Mouse (Mus musculus): ENCODE measurements around the gene Hapln4.
"Not testable (repeated sequence)": the region's sequence is repeated elsewhere in the genome, so short reads cannot be mapped to it uniquely, and the experiment has no call there.

Gene Hapln4

DNA sequence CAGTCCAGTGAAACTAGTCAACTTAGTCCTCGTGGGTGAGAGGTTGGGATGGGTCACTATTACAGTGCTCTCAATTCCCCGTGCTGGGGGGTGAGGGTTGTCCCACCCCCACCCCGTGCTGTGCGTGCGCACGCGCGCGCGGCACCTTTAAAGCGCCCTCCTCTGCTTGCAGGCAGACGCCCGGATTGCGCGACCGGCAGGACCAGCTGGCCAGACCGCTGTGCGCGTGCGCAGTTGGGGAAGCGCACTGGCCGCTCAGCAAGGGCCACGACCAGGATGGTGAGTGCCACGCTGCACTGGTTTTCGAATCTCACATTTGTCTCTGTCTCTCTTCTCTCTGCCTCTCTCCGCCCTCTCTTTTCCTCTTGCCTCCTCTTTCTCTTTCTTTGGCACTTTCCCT, at the start of gene Hapln4:
TSS of gene Hapln4 (plus strand) at position 173 of the 400 bp plus-strand sequence.
- no peak for DNase-seq (ENCODE audit: low read depth, low spot score)

DNA sequence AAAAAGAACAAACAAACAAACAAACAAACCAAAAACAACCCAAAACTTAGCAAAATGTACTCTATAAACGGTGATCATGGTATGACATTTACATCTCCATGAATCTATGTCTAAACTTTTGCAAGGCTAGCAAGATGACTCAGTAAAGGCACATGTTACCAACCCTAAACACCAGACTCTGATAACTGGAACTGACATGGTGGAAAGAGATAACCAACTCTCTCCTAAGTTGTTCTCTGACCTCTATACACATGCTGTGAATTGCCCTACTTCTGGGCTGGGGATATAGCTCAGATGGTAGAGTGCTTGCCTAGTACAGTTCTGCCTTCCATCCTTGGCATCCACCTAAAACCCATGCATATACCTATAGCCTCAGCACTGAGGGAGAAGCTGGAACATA, 45.3 kb upstream of the Hapln4 start:
- DNase-seq (ENCODE audit: low read depth, low spot score): no peak

- no peak for DNase-seq (ENCODE audit: low read depth, low spot score)
Measured at GRCm38 (mm10) chr8:70041885-70042546, 41.2 kb upstream of the Hapln4 start.

- DNase-seq (ENCODE audit: low read depth, low spot score): peak; percentile 95
Measured at GRCm38 (mm10) chr8:70042583-70043455, 40.4 kb upstream of the Hapln4 start, which contains the start of the genes Mau2 and Sugp1. TSS of gene Mau2 (minus strand) at chr8:70042734. TSS of gene Sugp1 (plus strand) at chr8:70042813.

DNA sequence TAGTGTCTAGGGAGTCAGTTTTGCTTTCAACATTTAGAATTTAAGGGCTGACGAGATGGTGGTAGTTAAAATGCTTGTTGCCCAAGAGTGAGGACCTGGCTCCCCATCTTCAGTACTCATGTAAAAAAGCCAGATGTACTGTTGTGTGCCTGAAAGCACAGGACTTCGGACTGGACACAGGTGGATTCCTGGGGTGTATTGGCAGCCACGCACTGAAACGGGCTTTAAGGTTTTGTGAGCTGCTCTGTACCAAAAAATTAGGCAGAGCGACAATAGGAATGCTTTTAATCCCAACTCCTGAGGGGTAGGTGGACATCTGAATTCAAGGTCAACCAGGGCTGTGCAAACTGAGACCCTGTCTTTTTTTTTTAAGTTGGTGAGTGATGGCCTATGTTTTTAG, 39.3 kb upstream of the Hapln4 start:
- no peak for DNase-seq (ENCODE audit: low read depth, low spot score)

- no peak for DNase-seq (ENCODE audit: low read depth, low spot score)
Measured at GRCm38 (mm10) chr8:70049662-70050061, 33.6 kb upstream of the Hapln4 start.

- not testable (repeated sequence) for DNase-seq (ENCODE audit: low read depth, low spot score)
Measured at GRCm38 (mm10) chr8:70050434-70050833, 32.8 kb upstream of the Hapln4 start.

DNA sequence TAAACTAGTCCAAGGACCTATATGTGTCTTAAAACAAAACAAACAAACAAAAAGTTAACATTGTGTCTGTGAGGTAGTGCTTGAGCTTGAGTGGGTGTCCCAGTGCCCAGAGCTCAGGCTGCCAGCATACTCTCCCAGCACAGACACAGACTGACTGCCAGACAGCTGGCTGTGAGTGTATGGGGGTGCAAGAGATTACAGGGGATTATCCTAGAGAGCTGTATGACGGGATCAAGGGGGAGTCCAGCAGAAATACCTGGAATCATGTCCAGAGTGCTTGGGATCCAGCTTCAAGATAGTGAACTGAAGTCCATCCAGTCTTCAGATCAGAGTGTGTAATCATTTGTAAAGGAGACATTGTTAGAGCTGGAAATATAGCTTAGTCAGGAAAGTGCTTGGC, 25.5 kb upstream of the Hapln4 start:
- DNase-seq (ENCODE audit: low read depth, low spot score): no peak

DNA sequence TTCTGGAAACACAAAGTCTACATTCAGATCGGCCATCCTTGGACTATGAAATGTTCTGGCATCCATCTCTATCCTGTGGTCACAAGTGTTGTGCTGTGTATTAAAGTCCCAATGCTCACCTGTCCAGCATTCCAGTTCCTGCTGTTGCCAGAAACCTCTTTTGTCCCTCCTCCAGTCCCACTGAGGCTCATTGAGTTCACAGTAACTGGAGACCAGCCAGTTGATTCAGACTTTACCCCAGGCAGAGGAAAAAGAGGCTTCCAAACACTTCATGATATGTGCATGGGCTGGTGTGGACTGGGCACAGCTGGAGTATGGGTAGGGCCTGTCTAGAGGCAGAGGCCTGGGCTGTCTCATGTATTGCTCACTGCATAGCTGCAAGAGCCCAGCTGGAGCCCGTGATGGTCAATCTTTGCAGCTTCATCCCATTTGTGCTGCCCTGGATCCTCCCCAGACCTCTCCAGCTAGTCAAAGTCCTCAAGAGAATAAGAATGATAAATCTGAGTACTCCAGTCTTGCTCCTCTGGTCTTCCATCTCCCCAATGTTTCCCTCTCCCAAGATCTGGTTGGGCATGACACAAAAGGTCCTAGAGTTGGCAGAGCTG, 11.3 kb upstream of the Hapln4 start:
- DNase-seq (ENCODE audit: low read depth, low spot score): no peak

- no peak for DNase-seq (ENCODE audit: low read depth, low spot score)
Measured at GRCm38 (mm10) chr8:70072441-70073069, 10.7 kb upstream of the Hapln4 start, which contains the start of gene Tm6sf2. TSS of gene Tm6sf2 (plus strand) at chr8:70072924.

DNA sequence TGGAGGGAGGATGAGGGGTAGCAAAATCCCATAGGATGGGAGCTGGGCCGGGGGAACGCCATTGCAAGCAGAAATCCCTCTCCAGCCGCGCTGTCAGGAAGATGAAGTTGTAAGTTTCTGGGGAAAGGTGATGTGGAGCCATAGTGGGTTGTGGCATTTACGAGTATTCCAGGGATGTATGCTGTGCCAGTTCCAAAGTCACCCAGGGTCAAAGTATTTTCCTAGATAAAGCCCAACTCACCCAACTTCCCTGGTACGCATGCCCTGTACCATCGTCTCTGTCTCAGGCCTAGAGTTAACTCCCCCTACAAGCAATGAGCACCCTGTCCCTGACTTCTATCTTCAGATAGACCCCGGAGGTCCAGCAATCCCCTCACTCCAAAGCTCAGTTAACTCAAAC, 10.1 kb upstream of the Hapln4 start:
- no peak for DNase-seq (ENCODE audit: low read depth, low spot score)

DNA sequence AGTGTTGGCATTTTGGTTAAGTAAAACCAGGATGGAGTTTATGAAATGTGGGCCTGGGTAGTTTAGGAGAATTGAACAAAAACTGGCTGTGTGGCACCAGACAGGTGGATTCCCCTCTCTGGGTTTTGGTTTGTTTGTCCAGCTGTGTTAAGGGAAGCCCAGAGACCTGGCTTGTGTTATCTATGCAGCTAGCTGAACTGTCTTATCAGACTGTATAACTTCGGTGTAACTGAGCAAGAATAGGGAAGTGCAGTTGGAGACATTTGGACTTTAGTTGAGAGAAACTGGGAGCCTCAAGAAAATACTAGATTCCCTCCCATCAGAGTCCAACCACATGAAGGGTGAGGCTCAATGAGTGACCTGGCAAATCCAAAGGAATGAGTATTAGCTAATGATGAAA, 9.6 kb upstream of the Hapln4 start:
- no peak for DNase-seq (ENCODE audit: low read depth, low spot score)

DNA sequence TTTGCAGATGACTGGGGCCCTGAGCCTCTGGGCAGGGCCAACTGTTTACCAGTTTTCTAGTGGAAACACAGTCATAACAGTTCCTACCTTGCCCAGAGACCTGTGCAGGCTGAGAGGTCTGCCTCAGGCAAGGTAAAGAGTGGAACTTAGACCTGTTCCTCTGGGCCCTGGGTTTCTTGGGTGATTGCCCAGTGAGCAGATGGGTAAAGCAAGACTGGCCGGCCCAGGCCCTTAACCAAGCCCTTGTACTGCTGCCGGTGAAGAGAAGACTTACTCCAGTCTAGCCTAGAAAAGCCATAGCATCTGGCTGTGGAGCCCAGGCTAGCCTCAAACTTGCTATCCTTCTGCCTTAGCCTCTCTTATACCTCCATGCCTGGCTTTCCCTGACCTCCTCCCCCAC, 1.3 kb upstream of the Hapln4 start:
- DNase-seq (ENCODE audit: low read depth, low spot score): no peak

- DNase-seq (ENCODE audit: low read depth, low spot score): no peak
Measured at GRCm38 (mm10) chr8:70084191-70085065, 1.2 kb downstream of the Hapln4 start.

GRCm38 (mm10) chr8:70086151-70086550, 2.9 kb downstream of the Hapln4 start:
- no peak for DNase-seq (ENCODE audit: low read depth, low spot score)

DNA sequence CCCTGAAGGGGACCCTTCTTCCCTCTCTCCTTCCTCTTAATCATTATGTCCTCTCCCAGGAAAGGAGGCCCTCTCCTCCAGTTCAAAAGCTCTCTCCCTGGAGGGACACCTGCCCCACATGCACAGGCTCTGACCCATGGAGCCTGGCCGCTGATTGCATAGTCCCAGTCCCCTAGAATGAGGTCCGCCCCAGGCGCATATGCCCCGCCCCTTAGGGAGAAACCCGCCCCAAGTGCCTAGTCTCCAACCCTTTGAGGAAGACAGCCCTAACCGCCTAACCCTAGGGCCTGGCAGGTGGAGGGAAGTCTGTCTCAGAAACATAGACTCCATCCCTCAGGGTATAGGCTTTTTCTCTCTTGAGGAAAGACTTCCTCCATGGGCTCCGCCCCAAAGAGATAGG, 4.0 kb downstream of the Hapln4 start:
- no peak for DNase-seq (ENCODE audit: low read depth, low spot score)

DNA sequence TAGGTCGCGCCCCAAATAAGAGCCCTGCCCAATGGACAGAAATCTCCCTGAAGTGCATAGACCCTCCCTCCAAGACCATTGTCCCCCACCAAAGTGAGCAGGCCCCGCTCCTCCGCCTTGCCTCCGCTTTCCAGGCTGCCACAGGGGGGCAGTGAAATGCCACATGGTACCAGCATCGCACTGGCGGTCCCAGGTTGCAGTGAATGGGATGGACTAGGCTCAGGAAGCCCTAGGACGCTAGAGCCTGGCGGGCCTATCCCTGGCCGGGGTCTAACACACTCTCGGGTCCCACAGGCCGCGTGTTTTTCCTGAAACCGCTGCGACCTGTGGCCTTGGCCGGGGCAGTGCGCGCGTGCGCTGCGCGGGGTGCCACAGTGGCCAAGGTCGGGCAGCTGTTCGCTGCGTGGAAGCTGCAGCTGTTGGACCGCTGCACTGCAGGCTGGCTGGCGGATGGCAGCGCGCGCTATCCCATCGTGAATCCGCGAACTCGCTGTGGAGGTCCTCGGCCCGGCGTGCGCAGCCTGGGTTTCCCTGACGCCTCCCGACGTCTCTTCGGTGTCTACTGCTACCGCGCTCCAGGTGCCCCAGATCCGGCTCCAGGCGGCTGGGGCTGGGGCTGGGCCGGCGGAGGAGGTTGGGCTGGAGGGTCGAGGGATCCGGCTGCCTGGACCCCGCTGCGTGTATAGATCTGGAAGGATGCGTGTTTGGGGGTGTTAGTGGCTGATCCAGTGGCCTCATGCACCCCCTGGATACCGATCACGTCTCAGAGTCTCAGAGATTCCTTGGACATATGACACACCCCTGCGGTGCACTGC, 4.8 kb downstream of the Hapln4 start:
- peak; percentile 38 for DNase-seq (ENCODE audit: low read depth, low spot score)

DNA sequence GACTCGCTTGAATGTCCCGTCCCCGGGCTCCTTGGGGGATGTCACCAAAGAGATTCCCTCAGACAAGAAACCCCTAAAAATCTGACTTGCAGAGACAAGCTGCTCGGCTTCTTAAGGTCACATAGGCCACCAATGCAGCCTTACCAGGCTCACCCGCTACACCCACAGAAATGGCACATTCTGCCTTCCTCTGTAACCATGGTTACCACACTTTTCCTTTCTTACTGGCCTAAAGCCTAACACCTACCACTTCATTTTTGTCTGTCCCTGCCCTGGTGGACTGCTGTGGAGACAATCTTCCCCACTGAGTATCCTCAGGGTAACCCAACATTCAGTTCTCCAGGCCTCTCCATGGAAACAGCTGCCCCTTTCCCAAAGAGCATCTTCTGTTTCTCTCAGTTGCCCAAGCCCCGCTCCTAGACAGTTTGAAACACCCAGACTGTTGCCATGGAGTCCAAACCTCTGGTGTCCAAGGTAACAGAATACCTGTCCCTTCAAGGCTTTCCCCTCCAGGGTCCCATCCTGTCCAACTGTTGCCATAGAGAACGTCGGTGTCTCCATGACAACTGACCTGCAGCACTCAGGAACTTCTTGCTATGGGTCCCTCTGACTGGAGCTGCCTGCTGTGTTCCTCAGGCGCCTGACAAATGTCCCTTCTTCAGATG, 6.2 kb downstream of the Hapln4 start:
- DNase-seq (ENCODE audit: low read depth, low spot score): no peak

DNA sequence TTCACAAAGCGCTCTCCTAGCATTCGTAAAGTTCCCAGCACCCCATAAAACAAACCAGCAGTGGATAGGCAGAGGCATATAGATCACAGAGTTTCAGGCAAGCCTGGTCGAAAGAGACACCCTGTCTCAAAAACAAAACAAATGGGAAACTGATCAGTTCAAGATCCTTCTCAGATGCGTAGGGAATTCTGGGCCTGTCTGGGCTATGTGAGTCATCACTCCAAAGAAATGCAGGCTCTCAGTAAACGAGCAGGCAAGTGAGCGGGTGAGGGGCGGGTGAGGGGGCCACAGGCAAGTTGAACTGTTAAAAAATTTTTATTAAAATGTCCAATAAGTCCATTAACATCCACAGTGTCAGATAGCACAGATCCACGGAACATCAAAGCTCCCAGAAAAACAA, 9.5 kb downstream of the Hapln4 start:
- DNase-seq (ENCODE audit: low read depth, low spot score): no peak

DNA sequence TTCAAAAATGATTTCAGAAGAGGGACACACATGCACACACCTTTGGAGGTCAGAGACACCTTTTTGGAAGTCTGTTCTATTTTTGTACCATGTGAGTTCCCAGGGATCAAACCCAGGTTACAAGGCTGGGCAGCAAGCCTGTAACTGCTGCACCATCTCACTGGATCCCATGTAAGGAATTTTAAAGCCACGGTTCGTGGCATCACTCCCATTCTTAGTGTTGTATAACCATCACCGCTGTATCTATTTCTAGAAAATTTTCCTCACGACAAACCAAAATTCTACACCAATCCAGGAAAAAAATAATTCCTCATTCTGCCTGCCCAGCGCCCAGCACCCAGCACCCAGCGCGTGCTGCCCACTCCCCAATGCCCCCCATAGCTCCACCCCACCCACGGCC, 16.0 kb downstream of the Hapln4 start:
- DNase-seq (ENCODE audit: low read depth, low spot score): no peak

All from embryo, embryonic 11.5 days (tissue).